Mouse (Mus musculus) C2C12 (cell line): ENCODE results near the gene Insm1.

Experiments
- CEBPB ChIP-seq: IDR thresholded peaks from one replicate; pipeline ENCODE4 v1.6.1; 2011; ENCODE audit warnings: low read depth, mild to moderate bottlenecking, control low read depth, moderate library complexity
- CTCF ChIP-seq: IDR thresholded peaks from one replicate; pipeline ENCODE4 v1.5.1; 2011; ENCODE audit not compliant: control insufficient read depth, insufficient read depth, insufficient read length
- MAX ChIP-seq: IDR thresholded peaks from one replicate; pipeline ENCODE4 v1.6.1; 2011; ENCODE audit warnings: mild to moderate bottlenecking, control low read depth
- USF1 ChIP-seq: IDR thresholded peaks from one replicate; pipeline ENCODE4 v1.6.1; 2011; ENCODE audit warnings: low read depth, mild to moderate bottlenecking, control low read depth, moderate library complexity

DNA sequence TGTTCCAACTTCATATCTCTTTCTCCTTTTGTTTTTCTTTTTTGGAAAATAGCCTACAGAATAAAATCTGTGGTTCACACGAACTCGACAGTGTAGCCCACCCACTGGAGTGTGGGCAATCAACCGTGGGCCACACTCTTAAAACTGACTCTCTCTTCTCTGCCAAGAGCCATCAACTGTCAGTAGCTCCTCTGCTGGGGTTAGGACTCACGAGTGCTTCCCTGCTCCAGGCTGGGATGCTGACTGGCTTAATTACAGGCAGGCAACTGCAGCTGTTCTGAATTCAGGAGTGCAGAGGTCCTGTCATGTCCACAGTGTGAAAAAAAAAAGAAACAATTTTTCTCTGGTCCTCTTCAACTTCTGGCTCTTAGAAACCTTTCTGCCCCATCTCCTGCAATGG is 49.6 kb upstream of the Insm1 start:
- no peak for TF ChIP-seq CTCF
- TF ChIP-seq USF1: no peak
- TF ChIP-seq CEBPB: no peak
- TF ChIP-seq MAX: no peak
